Mouse (Mus musculus) limb, embryonic 10.5 days (tissue): ENCODE measurements around the gene Tcf3. TPM values are rescaled to one million over a fixed set of nuclear protein-coding genes. Genes with fewer than 3 reads are reported as not detected.

Experiments used
- DNase-seq: peaks from one replicate; pipeline ENCODE4 v3.0.0-alpha.2; 2017; ENCODE audit warnings: low spot score
- H3K27ac ChIP-seq: fragments of 300-500 bp; sonication (generic); 2 replicates; pipeline ENCODE4 v1.5.1; 2016; ENCODE audit warnings: mild to moderate bottlenecking
- H3K27me3 ChIP-seq: fragments of 300-500 bp; sonication (generic); 2 replicates; pipeline ENCODE4 v1.6.1; 2016; ENCODE audit warnings: low read depth, mild to moderate bottlenecking; ENCODE audit not compliant: poor library complexity, severe bottlenecking
- H3K36me3 ChIP-seq: fragments of 300-500 bp; sonication (generic); 2 replicates; pipeline ENCODE4 v1.6.1; 2016; ENCODE audit warnings: mild to moderate bottlenecking, moderate library complexity
- H3K4me1 ChIP-seq: fragments of 300-500 bp; sonication (generic); 2 replicates; pipeline ENCODE4 v1.6.1; 2016
- H3K4me3 ChIP-seq: fragments of 300-500 bp; sonication (generic); 2 replicates; pipeline ENCODE4 v1.5.1; 2016; ENCODE audit warnings: mild to moderate bottlenecking, moderate library complexity
- H3K9me3 ChIP-seq: fragments of 300-500 bp; sonication (generic); replicated peaks from 2 replicates; pipeline ENCODE4 v1.6.1; 2016; ENCODE audit warnings: mild to moderate bottlenecking
- WGBS: fragments of 180-500 bp; shearing (Covaris S2); methylation state at CpG from one replicate; pipeline ENCODE4 v1.1.7; 2016; 5-methylcytosine and 5-hydroxymethylcytosine counted together
- polyA plus RNA-seq: library from polyadenylated mRNA; unstranded; fragments of >200 nt; fragmentation: Nextera tagmentation; extraction: Ambion mirVana; gene quantifications from 2 replicates; pipeline ENCODE4 v1.2.1, GENCODE M21; 2016

Gene Tcf3
- 260 and 283 TPM in 2 replicates for polyA plus RNA-seq

- peaks cover 40% of the 10 kb centered on the region for H3K4me1 ChIP-seq
- H3K36me3 ChIP-seq = peaks cover 32% of the 10 kb centered on the region
- H3K4me3 ChIP-seq = peak within 1 kb of the TSS; percentile 99
- H3K9me3 ChIP-seq = no peaks in the 10 kb centered on the region
- under 1% methylated on average over 51 of the region's 61 CpGs for WGBS
- DNase-seq = peak; percentile 96
- peaks cover 9% of the 10 kb centered on the region for H3K27me3 ChIP-seq
- H3K27ac ChIP-seq = peak within 1 kb of the TSS; percentile 98
These were observed at the start of gene Tcf3 for GRCm38 (mm10) chr10:80433513-80434232. TSS of gene Tcf3 (minus strand) at chr10:80433647.

- WGBS = 12% methylated on average over 5 of the region's 5 CpGs
- no peak overlapping the region for H3K27ac ChIP-seq
- no peak for DNase-seq
- peaks cover 71% of the 10 kb centered on the region for H3K27me3 ChIP-seq
- H3K36me3 ChIP-seq = no peaks in the 10 kb centered on the region
- no peaks in the 10 kb centered on the region for H3K9me3 ChIP-seq
- peaks cover 14% of the 10 kb centered on the region; the same call in 1 of the 2 replicates for H3K4me1 ChIP-seq
- no peak overlapping the region for H3K4me3 ChIP-seq
These were observed 47.6 kb upstream of the Tcf3 start for GRCm38 (mm10) chr10:80481002-80481401.

GRCm38 (mm10) chr10:80478531-80478930, 45.1 kb upstream of the Tcf3 start:
- peaks cover 22% of the 10 kb centered on the region for H3K4me1 ChIP-seq
- WGBS = 74% methylated on average over 5 of the region's 5 CpGs
- H3K4me3 ChIP-seq = no peak overlapping the region
- H3K9me3 ChIP-seq = no peaks in the 10 kb centered on the region
- H3K27me3 ChIP-seq = peaks cover 59% of the 10 kb centered on the region
- H3K27ac ChIP-seq = no peak overlapping the region
- no peak for DNase-seq
- H3K36me3 ChIP-seq = no peaks in the 10 kb centered on the region

- Histone ChIP-seq H3K4me1 (peaks cover 27% of the 10 kb centered on the region), H3K4me3 (peak overlapping the region; percentile 64), H3K9me3 (no peaks in the 10 kb centered on the region), H3K27ac (peak overlapping the region; percentile 82), H3K36me3 (no peaks in the 10 kb centered on the region), H3K27me3 (peaks cover 59% of the 10 kb centered on the region)
- under 1% methylated on average over 58 of the region's 58 CpGs for WGBS
- peak; percentile 97 for DNase-seq
These were observed 42.0 kb upstream of the Tcf3 start for GRCm38 (mm10) chr10:80475290-80475959.

GRCm38 (mm10) chr10:80465066-80465465, 31.6 kb upstream of the Tcf3 start:
- Histone ChIP-seq H3K4me3 (no peak overlapping the region), H3K27me3 (peaks cover 83% of the 10 kb centered on the region), H3K36me3 (no peaks in the 10 kb centered on the region), H3K4me1 (peaks cover 14% of the 10 kb centered on the region), H3K9me3 (no peaks in the 10 kb centered on the region), H3K27ac (no peak overlapping the region)
- 56% methylated on average over 5 of the region's 5 CpGs for WGBS
- DNase-seq = no peak

- WGBS = 9% methylated on average over 19 of the region's 19 CpGs
- H3K27me3 ChIP-seq = peaks cover 81% of the 10 kb centered on the region
- no peaks in the 10 kb centered on the region for H3K36me3 ChIP-seq
- no peak overlapping the region; the same call in 1 of the 2 replicates for H3K27ac ChIP-seq
- no peaks in the 10 kb centered on the region for H3K9me3 ChIP-seq
- peaks cover 12% of the 10 kb centered on the region for H3K4me1 ChIP-seq
- peak; percentile 48 for DNase-seq
- peak overlapping the region; percentile 36 for H3K4me3 ChIP-seq
These were observed 31.1 kb upstream of the Tcf3 start for GRCm38 (mm10) chr10:80464381-80465035.

GRCm38 (mm10) chr10:80461346-80461745, 27.9 kb upstream of the Tcf3 start:
- WGBS = 78% methylated on average over 7 of the region's 7 CpGs
- no peak for DNase-seq
- H3K36me3 ChIP-seq = no peaks in the 10 kb centered on the region
- peaks cover 75% of the 10 kb centered on the region for H3K27me3 ChIP-seq
- peaks cover 15% of the 10 kb centered on the region for H3K4me1 ChIP-seq
- H3K4me3 ChIP-seq = no peak overlapping the region
- no peak overlapping the region for H3K27ac ChIP-seq
- H3K9me3 ChIP-seq = no peaks in the 10 kb centered on the region

GRCm38 (mm10) chr10:80460324-80460723, 26.9 kb upstream of the Tcf3 start:
- H3K9me3 ChIP-seq = no peaks in the 10 kb centered on the region
- H3K4me3 ChIP-seq = no peak overlapping the region
- H3K27me3 ChIP-seq = peaks cover 72% of the 10 kb centered on the region
- 73% methylated on average over 4 of the region's 4 CpGs for WGBS
- H3K27ac ChIP-seq = no peak overlapping the region
- DNase-seq = no peak
- H3K36me3 ChIP-seq = no peaks in the 10 kb centered on the region
- peaks cover 15% of the 10 kb centered on the region for H3K4me1 ChIP-seq

- Histone ChIP-seq H3K27me3 (peaks cover 66% of the 10 kb centered on the region), H3K36me3 (no peaks in the 10 kb centered on the region), H3K4me1 (peaks cover 10% of the 10 kb centered on the region), H3K9me3 (no peaks in the 10 kb centered on the region), H3K4me3 (no peak overlapping the region), H3K27ac (no peak overlapping the region)
- 84% methylated on average over 11 of the region's 11 CpGs for WGBS
- no peak for DNase-seq
These were observed 26.2 kb upstream of the Tcf3 start for GRCm38 (mm10) chr10:80459671-80460070.

GRCm38 (mm10) chr10:80459236-80459635, 25.8 kb upstream of the Tcf3 start:
- no peak overlapping the region for H3K4me3 ChIP-seq
- H3K9me3 ChIP-seq = no peaks in the 10 kb centered on the region
- H3K27ac ChIP-seq = no peak overlapping the region
- peaks cover 67% of the 10 kb centered on the region for H3K27me3 ChIP-seq
- 76% methylated on average over 10 of the region's 10 CpGs for WGBS
- H3K4me1 ChIP-seq = peaks cover 6% of the 10 kb centered on the region; the same call in 1 of the 2 replicates
- H3K36me3 ChIP-seq = no peaks in the 10 kb centered on the region
- no peak for DNase-seq

- 88% methylated on average over 5 of the region's 5 CpGs for WGBS
- peaks cover 62% of the 10 kb centered on the region for H3K27me3 ChIP-seq
- DNase-seq = no peak
These were observed 22.2 kb upstream of the Tcf3 start for GRCm38 (mm10) chr10:80455697-80456096.

GRCm38 (mm10) chr10:80454781-80455180, 21.3 kb upstream of the Tcf3 start:
- no peak for DNase-seq
- peaks cover 59% of the 10 kb centered on the region for H3K27me3 ChIP-seq
- peaks cover 12% of the 10 kb centered on the region for H3K4me1 ChIP-seq
- H3K36me3 ChIP-seq = no peaks in the 10 kb centered on the region
- WGBS = 86% methylated on average over 5 of the region's 5 CpGs
- no peak overlapping the region for H3K27ac ChIP-seq
- H3K4me3 ChIP-seq = no peak overlapping the region
- no peaks in the 10 kb centered on the region for H3K9me3 ChIP-seq

More at GRCm38 (mm10) chr10:80455697-80456096, 22.2 kb upstream of the Tcf3 start:
- H3K4me3 ChIP-seq = no peak overlapping the region
- no peak overlapping the region for H3K27ac ChIP-seq
- H3K4me1 ChIP-seq = peaks cover 8% of the 10 kb centered on the region
- H3K36me3 ChIP-seq = no peaks in the 10 kb centered on the region
- no peaks in the 10 kb centered on the region for H3K9me3 ChIP-seq

GRCm38 (mm10) chr10:80453601-80454000, 20.2 kb upstream of the Tcf3 start:
- DNase-seq = no peak
- Histone ChIP-seq H3K27me3 (peaks cover 56% of the 10 kb centered on the region), H3K36me3 (no peaks in the 10 kb centered on the region), H3K4me1 (peaks cover 9% of the 10 kb centered on the region; the same call in 1 of the 2 replicates), H3K9me3 (no peaks in the 10 kb centered on the region), H3K4me3 (no peak overlapping the region), H3K27ac (no peak overlapping the region)
- 47% methylated on average over 10 of the region's 10 CpGs for WGBS
